33 mouse cellular contexts compared by ENCODE assay signal in the genomic region with DNA sequence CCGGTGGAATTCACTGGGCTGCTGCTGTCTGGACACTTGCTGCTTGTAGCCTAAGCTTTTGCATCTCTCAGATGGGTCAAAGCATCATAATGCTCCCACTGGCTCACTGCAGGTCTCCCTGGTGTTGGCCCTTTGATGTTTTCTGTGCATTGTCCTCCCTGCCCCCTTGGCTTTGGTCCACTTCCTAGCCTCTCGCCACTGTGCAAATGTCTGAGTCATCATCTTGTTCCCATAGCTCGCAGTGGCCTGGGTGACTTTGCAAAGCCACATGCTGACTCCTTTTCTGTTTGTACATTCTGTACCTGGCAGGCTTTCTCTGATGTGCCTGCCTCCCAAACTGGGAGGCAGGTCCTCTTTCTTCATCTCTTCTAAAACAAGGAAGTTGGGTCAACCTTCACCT. TPM values are rescaled to one million over a fixed set of nuclear protein-coding genes. Genes with fewer than 3 reads are reported as not detected.
A peak's percentile ranks its signal among the peaks of the same experiment; 100 is the strongest.
DNase-seq lines count a peak whose midpoint lies in the region; ATAC-seq and TF ChIP-seq lines count a peak whose summit lies in the region.
"Had no signal": no experiment of that assay in that cellular context is flagged by ENCODE, and none has a peak within 500 bp of the region (broad histone marks: within the 10 kb centered on the region; RNA-seq: fewer than 3 reads in every experiment).

No protein-coding gene starts in this region.

- peaks cover 0 to 5% of the 10 kb centered on the region in 2 experiments; a peak in 3 of 4 replicates for H3K4me1 ChIP-seq in CH12.LX (ENCODE audit: control insufficient read depth in 1 of 2, insufficient read depth in 2 of 2)
- H3K4me1 ChIP-seq in liver, postnatal 0 days (ENCODE audit: insufficient read depth) = no peaks in the 10 kb centered on the region
- H3K4me1 ChIP-seq in liver, embryonic 12.5 days = no peaks in the 10 kb centered on the region

- no peak for TF ChIP-seq RAD21 in CH12.LX (IDR thresholded peaks at IDR 0.05; ENCODE audit: low read depth, low read length)

- no peak for TF ChIP-seq EP300 in CH12.LX (IDR thresholded peaks at IDR 0.05; ENCODE audit: low read length)
- no peak for TF ChIP-seq EP300 in liver, postnatal 0 days (IDR thresholded peaks at IDR 0.05; ENCODE audit: low read depth)

- ATAC-seq in liver, postnatal 0 days = no peak
- ATAC-seq in liver, embryonic 12.5 days = no peak
- ATAC-seq: activated CD4-positive, CD25-positive, alpha-beta regulatory T cell, adult 4 months; CD4-positive, CD25-positive, alpha-beta regulatory T cell, adult 4 months; forebrain, embryonic 13.5 days had no signal

- no peak overlapping the region for H3K4me2 ChIP-seq in CH12.LX (ENCODE audit: insufficient read depth, low read depth, poor library complexity, severe bottlenecking)
- H3K4me2 ChIP-seq in liver, postnatal 0 days (ENCODE audit: low read depth, low read length) = no peak overlapping the region
- no peak overlapping the region for H3K4me2 ChIP-seq in liver, embryonic 12.5 days
- H3K4me2 ChIP-seq: forebrain, embryonic 13.5 days; heart, embryonic 15.5 days; hindbrain, embryonic 14.5 days; lung, embryonic 14.5 days had no signal

- peaks cover 13% of the 10 kb centered on the region for H3K27me3 ChIP-seq in CH12.LX (replicated peaks)
- peaks cover 6% of the 10 kb centered on the region for H3K27me3 ChIP-seq in liver, postnatal 0 days (ENCODE audit: insufficient read depth, low read length)
- peaks cover 25% of the 10 kb centered on the region for H3K27me3 ChIP-seq in liver, embryonic 12.5 days (replicated peaks)
- H3K27me3 ChIP-seq: heart, embryonic 15.5 days had no signal

- no peaks in the 10 kb centered on the region for H3K36me3 ChIP-seq in CH12.LX (replicated peaks in 1 of 2; ENCODE audit: control insufficient read depth in 1 of 2, insufficient read depth in 1 of 2, low read length in 1 of 2)
- no peaks in the 10 kb centered on the region for H3K36me3 ChIP-seq in liver, postnatal 0 days (replicated peaks; ENCODE audit: insufficient read depth, low read length)
- no peaks in the 10 kb centered on the region for H3K36me3 ChIP-seq in liver, embryonic 12.5 days
- H3K36me3 ChIP-seq: heart, embryonic 15.5 days had no signal

- peak; percentile 18 for DNase-seq in lung, postnatal 25 days (ENCODE audit: low spot score)
- DNase-seq in lung, postnatal 10 days = no peak
- DNase-seq in 3T3-L1 (ENCODE audit: low read depth, low spot score) = peak; percentile 50
- no peak for DNase-seq in CH12.LX (ENCODE audit: extremely low read depth)
- peak; percentile 48 to 55 for DNase-seq in adrenal gland, postnatal 36 days
- DNase-seq in liver, postnatal 0 days = no peak
- no peak for DNase-seq in left cerebral cortex, postnatal 36 days (ENCODE audit: low spot score in 2 of 2)
- DNase-seq: cerebellum, adult 8-10 months; gastrocnemius, postnatal 36 days; heart, postnatal 36 days; kidney, adult 2 months; lung, embryonic 14.5 days; midbrain, embryonic 14.5 days; thymus, postnatal 25 days had no signal

- H3K79me2 ChIP-seq in CH12.LX (replicated peaks; ENCODE audit: control insufficient read depth, extremely low read depth, insufficient read depth, poor library complexity, severe bottlenecking) = no peaks in the 10 kb centered on the region

- dilution Hi-C loops in CH12.LX (cut with MboI; ENCODE audit: extremely low pct_ligation_motif_present, extremely low pct_unique_long_range_greater_than_20kb, low sequenced_read_pairs) = no loop called here

- no peaks in the 10 kb centered on the region for H3K9me3 ChIP-seq in CH12.LX (replicated peaks; ENCODE audit: low read length)
- no peaks in the 10 kb centered on the region for H3K9me3 ChIP-seq in liver, postnatal 0 days (ENCODE audit: low read length)
- no peaks in the 10 kb centered on the region for H3K9me3 ChIP-seq in liver, embryonic 12.5 days (replicated peaks)
- H3K9me3 ChIP-seq: forebrain, embryonic 13.5 days; heart, embryonic 15.5 days had no signal

- 41% methylated on average over 3 of the region's 3 CpGs for WGBS in liver, postnatal 0 days (ENCODE audit: insufficient replicate concordance)
- WGBS in liver, embryonic 12.5 days (ENCODE audit: insufficient replicate concordance) = 46% methylated on average over 3 of the region's 3 CpGs

- TF ChIP-seq POLR2A in CH12.LX (IDR thresholded peaks at IDR 0.05; ENCODE audit: low read depth, low read length) = no peak

- intact Hi-C loops in left cerebral cortex, postnatal 36 days (cut with DNase I) = no loop called here

- H3K27ac ChIP-seq in CH12.LX (ENCODE audit: insufficient read depth, low read depth) = no peak overlapping the region
- no peak overlapping the region for H3K27ac ChIP-seq in liver, postnatal 0 days (ENCODE audit: low read depth)
- no peak overlapping the region for H3K27ac ChIP-seq in liver, embryonic 12.5 days
- H3K27ac ChIP-seq: forebrain, embryonic 13.5 days; heart, embryonic 15.5 days; hindbrain, embryonic 14.5 days; kidney, postnatal 0 days had no signal

- no peak overlapping the region for H3K9ac ChIP-seq in CH12.LX (ENCODE audit: insufficient read depth, low read depth)
- H3K9ac ChIP-seq in liver, postnatal 0 days (replicated peaks) = no peak overlapping the region
- no peak overlapping the region for H3K9ac ChIP-seq in liver, embryonic 12.5 days
- H3K9ac ChIP-seq: forebrain, embryonic 13.5 days; heart, embryonic 15.5 days; hindbrain, embryonic 14.5 days; lung, embryonic 14.5 days had no signal

- no peak overlapping the region for H3K4me3 ChIP-seq in CH12.LX (replicated peaks in 1 of 3; ENCODE audit: low read depth in 2 of 3, low read length in 2 of 3, poor library complexity in 1 of 3)
- no peak overlapping the region for H3K4me3 ChIP-seq in liver, postnatal 0 days (ENCODE audit: low read depth, low read length)
- no peak overlapping the region for H3K4me3 ChIP-seq in liver, embryonic 12.5 days
- H3K4me3 ChIP-seq: forebrain, embryonic 13.5 days; heart, embryonic 15.5 days had no signal

- in situ Hi-C loops in CH12.LX (cut with MboI; ENCODE audit: low pct_ligation_motif_present, low pct_unique_long_range_greater_than_20kb, low sequenced_read_pairs) = no loop called here

- TF ChIP-seq CTCF in CH12.LX (conservative IDR thresholded peaks at IDR 0.05 in 1 of 2, IDR thresholded peaks at IDR 0.05 in 1 of 2; ENCODE audit: low read depth in 2 of 2, low read length in 2 of 2) = no peak
- no peak for TF ChIP-seq CTCF in liver, postnatal 0 days (IDR thresholded peaks at IDR 0.05; ENCODE audit: low read depth)

TF ChIP-seq in CH12.LX, 34 proteins besides CTCF, POLR2A, EP300 and RAD21:
- TF ChIP-seq JUND (conservative IDR thresholded peaks at IDR 0.05; ENCODE audit: low read depth, low read length) = no peak
- TF ChIP-seq PAX5 (IDR thresholded peaks at IDR 0.05; ENCODE audit: low read length) = no peak
- no peak for TF ChIP-seq MEF2A (IDR thresholded peaks at IDR 0.05; ENCODE audit: borderline replicate concordance, low read depth, low read length)
- 0 out of 2 replicates have a peak, but pooled peaks have one; percentile 22 for TF ChIP-seq MAFK (IDR thresholded peaks at IDR 0.05; ENCODE audit: insufficient replicate concordance, low read length)
- no peak for TF ChIP-seq HCFC1 (IDR thresholded peaks at IDR 0.05; ENCODE audit: low read depth, low read length)
- TF ChIP-seq ZNF384 (IDR thresholded peaks at IDR 0.05; ENCODE audit: low read depth, low read length) = no peak
TF ChIP-seq in CH12.LX: peak in this region for 1.

RNA-seq across cellular contexts. Expression of gene Ccdc14, which starts 17.6 kb away (rescaled TPM):
- 11.6 and 12.8 TPM in 2 replicates for total RNA-seq in CH12.LX (2012; rRNA removed)
- 18.5 and 20.7 TPM in 2 replicates for total RNA-seq in CH12.LX (2014; rRNA removed)
- polyA plus RNA-seq in CH12.LX (2012; ENCODE audit: insufficient read length, low read depth) = 17.9 and 18.9 TPM in 2 replicates
- total RNA-seq in adrenal gland, postnatal 36 days (2021) = 1 to 10 TPM; 2.3 to 2.7 TPM
- 1.2 and 1.3 TPM in 2 replicates for polyA plus RNA-seq in liver, postnatal 0 days (2015; fragmentation: Nextera tagmentation; extraction: Ambion mirVana)
- 1 to 10 TPM; 2.4 TPM for total RNA-seq in left cerebral cortex, postnatal 36 days (2021)
- polyA plus RNA-seq in liver, embryonic 12.5 days (2016; fragmentation: Nextera tagmentation; extraction: Ambion mirVana) = 4.4 and 4.6 TPM in 2 replicates

RNA-seq across cellular contexts. Expression of gene Ropn1, which starts 23.1 kb away (rescaled TPM):
- not detected in 2 replicates for total RNA-seq in CH12.LX (2012; rRNA removed)
- total RNA-seq in CH12.LX (2014; rRNA removed) = not detected in 2 replicates
- not detected in 2 replicates for polyA plus RNA-seq in CH12.LX (2012; ENCODE audit: insufficient read length, low read depth)
- total RNA-seq in adrenal gland, postnatal 36 days (2021) = not detected
- polyA plus RNA-seq in liver, postnatal 0 days (2015; fragmentation: Nextera tagmentation; extraction: Ambion mirVana) = not detected in 2 replicates
- total RNA-seq in left cerebral cortex, postnatal 36 days (2021) = under 1 TPM in 1 of 2 experiments, not detected in 1; 0.49 TPM
- not detected in 2 replicates for polyA plus RNA-seq in liver, embryonic 12.5 days (2016; fragmentation: Nextera tagmentation; extraction: Ambion mirVana)
- total RNA-seq: ES-E14; gastrocnemius, adult 18-20 months; gastrocnemius, postnatal 36 days; heart, adult 8-10 months; layer of hippocampus, postnatal 14 days; left cerebral cortex, adult 8-10 months; liver, adult 2 months; megakaryocyte-erythroid progenitor cell, adult 5-6 weeks had no signal
- polyA plus RNA-seq: activated CD4-positive, CD25-positive, alpha-beta regulatory T cell, adult 4 months; brain, embryonic 14.5 days; CD4-positive, CD25-positive, alpha-beta regulatory T cell, adult 4 months; embryonic facial prominence, embryonic 14.5 days; forebrain, embryonic 13.5 days; intestine, embryonic 14.5 days; kidney, postnatal 0 days; limb, embryonic 11.5 days; liver, adult 2 months; lung, embryonic 14.5 days; midbrain, embryonic 14.5 days; neural tube, embryonic 11.5 days had no signal

Comparison
In these comparisons a context has a peak if more than half of its experiments do, and no peak if none do; other contexts are left out.
1. DNase-seq: peak in lung, postnatal 25 days (single experiment), 3T3-L1 (single experiment) and adrenal gland, postnatal 36 days (2 of 2); none in lung, postnatal 10 days (single experiment), CH12.LX (single experiment), liver, postnatal 0 days (single experiment) and left cerebral cortex, postnatal 36 days (0 of 2).